Mouse (Mus musculus) cerebellum, adult 9-10 months (tissue): ENCODE measurements around the gene Urb2.
A peak's percentile ranks its signal among the peaks of the same experiment; 100 is the strongest.
"Not testable (repeated sequence)": the region's sequence is repeated elsewhere in the genome, so short reads cannot be mapped to it uniquely, and the experiment has no call there.

Experiments used
- DNase-seq: peaks from one replicate; pipeline ENCODE4 v3.0.0; 2022

The Urb2 gene

GRCm38 (mm10) chr8:124019782-124020181 is 1.5 kb upstream of the Urb2 start:
- peak; percentile 30 for DNase-seq

DNA sequence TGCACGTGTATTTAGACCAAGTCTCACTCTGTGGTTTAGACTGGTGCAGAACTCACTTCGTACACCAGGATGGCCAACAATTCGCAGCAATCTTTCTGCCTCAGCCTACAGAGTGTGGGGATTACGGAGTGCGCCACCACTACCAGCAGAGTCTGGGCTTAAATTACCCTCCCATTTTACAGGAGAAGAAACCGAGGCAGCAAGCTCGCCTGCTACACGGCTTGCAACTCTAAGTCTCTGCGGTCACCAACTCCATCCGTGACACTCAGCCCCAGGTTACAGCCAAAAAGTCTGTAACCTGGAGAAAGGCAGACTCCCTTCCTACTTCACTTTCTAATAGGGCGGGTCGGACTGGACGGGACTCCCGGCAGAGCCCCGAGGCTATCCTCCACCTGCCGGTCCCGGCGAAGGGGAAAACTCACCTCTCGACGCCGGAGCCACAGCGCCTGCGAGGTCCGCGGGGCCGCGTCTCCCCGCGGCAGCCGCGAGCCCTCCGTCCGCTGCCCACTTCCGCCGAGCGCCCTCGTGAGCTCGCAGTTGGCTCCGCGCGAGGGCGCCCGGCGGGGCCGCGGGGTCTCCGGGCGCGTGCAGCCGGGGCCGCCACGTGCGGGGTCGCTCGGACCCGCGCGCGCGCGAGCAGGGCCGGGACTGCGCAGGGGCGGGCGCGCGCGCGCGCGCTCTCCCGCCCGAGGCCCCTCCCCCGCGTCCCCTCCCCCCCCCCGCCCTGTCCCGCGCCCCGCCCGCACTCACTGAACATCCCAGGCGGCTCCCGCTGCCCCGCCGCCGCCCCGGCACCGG is 670 bp upstream of the Urb2 start:
- DNase-seq, result peak; percentile 51

GRCm38 (mm10) chr8:124026265-124026664 is 5.0 kb downstream of the Urb2 start:
- not testable (repeated sequence) for DNase-seq

DNA sequence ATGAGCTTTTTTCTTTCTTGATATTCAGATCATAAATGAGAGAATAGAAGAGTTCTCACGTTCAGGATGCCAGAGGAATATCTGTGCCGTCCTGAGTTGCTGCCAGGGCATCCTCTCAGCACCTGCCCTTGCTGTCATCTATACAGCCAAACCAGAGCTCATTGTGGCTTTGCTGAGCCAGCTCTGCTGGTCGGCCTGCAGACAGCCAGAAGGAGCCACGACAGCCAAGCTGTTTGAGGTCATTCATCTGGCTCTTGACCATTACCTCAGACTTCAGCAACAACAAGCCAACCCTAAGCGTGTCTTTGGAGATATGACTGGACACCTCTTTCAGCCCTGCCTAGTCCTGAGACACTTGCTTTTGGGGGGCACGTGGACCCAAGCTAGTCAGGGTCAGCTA is 6.5 kb downstream of the Urb2 start:
- peak; percentile 79 for DNase-seq

GRCm38 (mm10) chr8:124033400-124033799 is 12.1 kb downstream of the Urb2 start:
- no peak for DNase-seq

DNA sequence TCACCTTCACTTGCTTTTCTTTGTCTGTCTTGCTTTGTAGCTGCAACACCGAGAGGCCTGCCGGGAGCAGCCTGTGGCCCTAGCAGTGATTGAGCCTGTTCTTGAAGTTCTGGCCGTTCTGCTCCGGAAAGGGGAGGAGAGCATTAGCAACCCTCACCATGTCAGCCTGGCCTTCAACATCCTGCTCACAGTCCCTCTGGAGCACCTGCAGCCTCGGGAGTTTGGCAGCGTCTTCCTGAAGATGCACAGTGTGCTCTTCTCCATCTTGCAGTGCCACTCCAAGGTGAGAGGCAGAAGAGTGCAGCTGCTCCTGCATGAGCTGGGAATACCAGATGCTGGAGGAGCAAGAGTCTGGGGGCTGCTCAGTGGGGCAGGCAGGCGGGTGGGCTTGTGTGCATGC is 16.8 kb downstream of the Urb2 start:
- DNase-seq, result no peak

- DNase-seq, result no peak
Measured at GRCm38 (mm10) chr8:124039351-124039750, 18.0 kb downstream of the Urb2 start.

DNA sequence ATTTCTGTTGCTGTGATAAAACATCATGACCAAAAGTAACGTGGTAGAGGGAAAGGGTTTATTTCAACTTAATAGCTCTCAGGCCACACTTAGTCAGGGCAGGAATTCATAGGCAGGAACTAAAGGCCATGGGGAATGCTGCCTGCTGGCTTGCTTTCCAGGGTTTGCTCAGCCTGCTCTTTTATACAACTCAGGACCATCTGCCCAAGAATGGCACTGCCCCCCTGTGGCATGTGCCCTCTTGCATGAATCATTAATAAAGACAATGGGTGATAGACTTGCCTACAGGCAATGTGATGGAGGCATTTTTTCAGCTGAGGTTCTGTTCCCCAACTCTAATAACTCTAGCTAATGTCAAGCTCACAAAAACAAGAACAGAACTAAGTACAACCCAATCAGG is 20.9 kb downstream of the Urb2 start:
- DNase-seq, result no peak

- DNase-seq, result no peak
Measured at GRCm38 (mm10) chr8:124044421-124044820, 23.1 kb downstream of the Urb2 start.

DNA sequence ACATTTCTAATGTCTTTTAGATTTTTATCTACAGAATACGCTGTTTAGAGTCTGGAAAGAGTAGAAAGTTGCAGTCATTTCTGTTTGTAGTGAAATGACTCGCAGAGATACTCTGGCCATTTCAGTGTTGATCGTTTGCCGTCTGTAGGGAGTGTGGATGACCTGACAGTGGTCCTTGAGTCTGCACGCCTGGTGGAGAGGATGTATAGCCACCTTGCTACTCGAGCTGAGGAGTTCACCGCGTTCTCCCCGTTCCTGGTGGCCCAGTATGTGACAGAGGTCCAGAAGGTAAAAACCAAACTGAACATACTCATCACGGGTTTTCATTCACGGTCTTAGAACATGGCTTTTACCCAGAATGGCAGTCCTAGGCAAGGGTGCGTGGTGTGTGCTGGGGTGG is 23.6 kb downstream of the Urb2 start:
- no peak for DNase-seq

DNA sequence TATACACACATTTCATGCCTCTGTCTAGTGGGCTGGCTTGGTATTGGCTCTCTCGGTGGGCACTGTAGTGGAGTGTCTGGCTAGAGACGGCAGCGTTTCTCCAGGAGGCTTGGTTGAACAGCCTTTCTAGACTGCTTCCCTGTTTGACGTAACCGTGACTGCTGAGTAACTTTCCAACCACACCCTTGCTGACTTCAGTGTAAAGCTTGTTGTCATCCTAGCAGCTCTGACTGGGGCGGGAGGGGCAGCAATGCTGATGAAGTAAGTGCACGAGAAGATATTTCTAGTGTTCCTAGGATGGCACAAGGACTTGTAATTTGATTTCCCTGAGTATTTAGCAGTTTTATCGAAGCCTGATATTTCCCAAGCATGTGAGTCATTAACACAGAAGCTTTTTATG is 24.5 kb downstream of the Urb2 start:
- no peak for DNase-seq

DNA sequence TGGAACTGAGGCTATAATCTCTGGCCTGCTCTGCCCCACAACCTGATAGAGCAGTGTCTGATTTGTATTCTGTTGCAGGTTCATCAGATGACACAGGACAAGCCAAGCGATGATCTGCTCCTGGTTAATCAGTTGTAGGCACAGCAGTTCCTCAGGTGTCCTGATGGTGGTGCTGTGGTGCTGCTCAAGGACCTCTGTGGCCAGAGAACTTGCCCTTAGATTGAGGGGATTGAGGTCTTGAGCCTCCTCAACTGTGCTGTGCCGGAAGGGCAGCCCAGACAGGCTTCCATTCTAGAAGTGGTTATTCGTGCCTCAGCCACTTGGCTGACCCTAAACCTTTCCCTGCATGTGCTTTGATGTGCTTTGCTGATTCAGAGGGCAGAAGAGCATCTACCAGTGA is 30.8 kb downstream of the Urb2 start:
- DNase-seq, result peak; percentile 76

DNA sequence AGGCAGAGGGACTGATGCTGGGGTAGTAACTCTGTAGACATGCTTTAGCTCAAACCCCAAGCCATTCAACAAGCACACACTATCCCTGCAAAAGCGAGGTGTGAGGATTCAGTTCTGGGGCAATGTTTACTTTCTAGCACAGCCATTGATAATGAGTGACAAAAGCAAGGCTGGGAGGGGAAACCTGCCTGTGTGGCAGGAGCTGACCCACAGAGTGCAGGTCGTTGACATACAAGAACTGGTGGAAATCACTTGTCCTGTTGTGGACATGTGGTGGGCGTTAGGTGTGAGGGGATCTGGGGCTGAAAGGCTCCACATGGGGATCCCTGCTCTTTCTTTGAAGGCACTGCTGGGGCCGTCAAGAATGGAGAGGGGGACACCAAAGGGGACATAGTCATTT is 31.3 kb downstream of the Urb2 start:
- DNase-seq, result no peak

DNA sequence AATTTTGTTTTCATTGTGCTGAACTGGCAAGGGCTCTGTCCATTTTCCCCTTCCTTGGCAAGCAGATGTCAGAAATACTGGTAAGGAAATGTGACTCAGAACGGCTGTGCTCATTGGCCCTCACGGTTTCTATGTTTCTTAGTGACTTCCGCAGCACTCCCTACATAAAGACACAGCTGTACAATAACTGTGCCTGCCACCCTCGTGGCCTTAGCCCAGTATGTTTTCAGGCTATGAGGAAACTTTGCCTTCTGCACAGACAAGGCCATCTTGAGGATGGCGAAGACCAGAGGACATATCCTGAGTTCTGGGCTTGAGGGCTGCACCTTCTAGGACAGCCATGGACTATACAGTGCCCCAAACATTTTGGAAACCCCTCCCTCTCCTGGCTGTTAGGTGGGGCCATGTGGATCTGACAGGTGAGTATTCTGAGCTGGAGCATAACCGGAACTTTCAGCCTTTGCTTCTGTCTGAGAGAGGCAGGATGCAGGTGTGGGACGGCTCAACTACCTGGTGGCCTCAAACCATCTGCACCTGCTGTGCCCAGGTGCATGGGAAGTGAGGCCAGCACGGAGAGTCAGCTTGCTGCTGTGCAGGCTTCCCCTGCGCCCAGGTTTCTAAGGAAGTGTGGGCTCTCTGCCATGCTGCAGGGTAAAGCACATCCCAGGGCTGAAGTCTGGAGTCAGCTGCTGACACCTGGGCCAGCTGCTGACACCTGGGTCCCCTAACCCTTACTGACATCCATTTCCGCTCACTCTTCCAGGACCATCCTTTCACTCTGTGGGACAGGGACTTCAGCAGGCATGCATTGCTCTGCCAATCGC is 35.7 kb downstream of the Urb2 start:
- DNase-seq, result no peak

- DNase-seq, result no peak
Measured at GRCm38 (mm10) chr8:124066325-124067058, 45.2 kb downstream of the Urb2 start.

- no peak for DNase-seq
Measured at GRCm38 (mm10) chr8:124067059-124067750, 45.9 kb downstream of the Urb2 start.

GRCm38 (mm10) chr8:124070363-124071324 is 49.3 kb downstream of the Urb2 start:
- DNase-seq, result peak; percentile 6

GRCm38 (mm10) chr8:124075977-124076376 is 54.7 kb downstream of the Urb2 start:
- DNase-seq, result no peak

DNA sequence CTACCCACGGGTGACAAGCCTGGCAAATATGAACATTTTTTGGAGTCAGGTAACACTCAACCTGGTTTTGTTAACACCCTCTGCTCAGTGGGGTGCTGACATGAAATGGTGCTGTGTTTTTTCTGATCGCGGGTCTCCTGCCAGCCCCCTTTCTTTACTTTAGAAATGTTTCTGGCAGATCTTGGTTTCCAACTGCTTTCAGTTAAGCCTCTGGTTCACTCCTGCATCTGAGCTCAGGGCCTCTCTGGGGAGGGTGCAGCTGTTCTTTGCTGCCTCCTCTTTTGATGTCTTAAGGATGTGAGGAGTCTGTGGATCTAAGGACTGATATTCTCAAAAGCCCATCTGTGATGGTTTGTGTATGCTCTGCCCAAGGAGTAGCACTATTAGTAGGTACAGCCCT is 55.1 kb downstream of the Urb2 start:
- DNase-seq, result no peak

DNA sequence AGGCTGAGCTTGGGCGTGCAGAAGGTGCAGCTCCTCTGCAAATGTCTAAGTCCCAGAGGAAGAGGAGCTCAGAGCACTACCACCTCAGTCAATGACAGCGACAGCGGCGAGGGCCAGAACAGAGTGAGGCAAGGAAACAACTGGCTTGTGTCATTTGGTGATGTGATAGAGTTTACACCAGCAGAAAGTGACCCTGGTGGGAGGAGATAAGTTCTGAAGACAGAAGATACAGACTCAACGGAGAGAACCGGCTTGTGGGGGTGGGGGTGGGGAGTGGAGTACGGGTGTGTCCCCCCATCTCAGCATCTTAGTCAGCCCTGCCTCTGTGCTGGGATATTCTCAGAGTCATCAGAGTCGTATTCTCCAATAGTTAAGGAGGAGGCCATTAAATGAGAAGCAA is 56.1 kb downstream of the Urb2 start:
- no peak for DNase-seq

DNA sequence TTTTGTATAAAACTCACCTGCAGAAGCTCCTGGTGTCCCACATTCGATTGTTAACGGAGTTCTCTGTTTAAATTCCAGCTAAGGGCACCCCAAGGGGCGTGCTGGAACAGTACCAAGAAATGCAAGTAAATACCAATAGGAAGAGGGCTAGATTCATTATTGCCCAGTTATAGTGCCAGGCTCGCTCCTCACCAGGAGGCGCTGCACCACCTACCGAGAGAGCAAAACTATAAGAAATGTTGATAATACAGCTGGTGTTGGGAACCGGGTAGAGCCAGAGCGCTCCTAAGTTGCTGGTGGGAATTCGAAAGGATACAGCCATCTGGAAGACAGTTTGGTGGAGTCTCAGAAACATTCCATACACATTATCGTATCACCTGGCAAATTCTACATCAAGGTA is 56.7 kb downstream of the Urb2 start:
- DNase-seq, result no peak

DNA sequence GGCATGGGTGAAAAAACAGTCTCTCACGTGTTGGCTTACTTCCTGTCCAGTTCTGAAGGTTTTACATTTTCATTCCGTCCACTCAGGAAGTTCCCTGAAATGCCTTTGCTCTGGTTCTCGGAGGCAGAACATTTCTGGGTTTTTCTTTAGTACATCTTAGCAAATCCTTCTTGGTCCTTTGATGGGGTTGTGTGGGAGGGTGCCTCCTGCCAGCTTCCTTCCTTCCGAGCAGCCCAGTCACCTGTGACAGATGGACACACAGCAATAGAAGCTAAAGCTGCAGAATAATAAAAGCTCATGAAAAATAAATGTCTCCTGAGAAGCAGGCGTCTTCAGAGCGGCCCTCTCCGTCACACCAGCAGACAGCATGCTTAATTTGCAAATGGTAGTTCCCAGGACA is 57.7 kb downstream of the Urb2 start:
- DNase-seq, result no peak
